Mouse (Mus musculus) midbrain, embryonic 16.5 days (tissue): ENCODE data around the gene Zfp663. TPM values are rescaled to one million over a fixed set of nuclear protein-coding genes. Genes with fewer than 3 reads are reported as not detected.
A peak's percentile ranks its signal among the peaks of the same experiment; 100 is the strongest.

Experiments
- ATAC-seq: fragments of 200-750 bp; cut with Nextera tagmentation; 2 replicates; pipeline ENCODE4 v1.8.0; 2017; ENCODE audit warnings: moderate TSS enrichment
- H3K27ac ChIP-seq: fragments of 300-500 bp; sonication (generic); 2 replicates; pipeline ENCODE4 v1.5.1; 2014; ENCODE audit warnings: mild to moderate bottlenecking, low read length, mixed read lengths
- H3K27me3 ChIP-seq: fragments of 300-500 bp; sonication (generic); 2 replicates; pipeline ENCODE4 v1.6.1; 2014; ENCODE audit warnings: low read depth, low read length, mixed read lengths; ENCODE audit not compliant: control insufficient read depth, insufficient read depth
- H3K36me3 ChIP-seq: fragments of 300-500 bp; sonication (generic); 2 replicates; pipeline ENCODE4 v1.6.1; 2014; ENCODE audit warnings: mild to moderate bottlenecking, low read length, moderate library complexity, mixed read lengths; ENCODE audit not compliant: control insufficient read depth, insufficient read depth
- H3K4me1 ChIP-seq: fragments of 300-500 bp; sonication (generic); 2 replicates; pipeline ENCODE4 v1.6.1; 2014; ENCODE audit warnings: mild to moderate bottlenecking, low read length, mixed read lengths; ENCODE audit not compliant: control insufficient read depth, insufficient read depth
- H3K4me2 ChIP-seq: fragments of 300-500 bp; sonication (generic); 2 replicates; pipeline ENCODE4 v1.6.1; 2014; ENCODE audit warnings: mild to moderate bottlenecking, low read length, mixed read lengths
- H3K4me3 ChIP-seq: fragments of 300-500 bp; sonication (generic); 2 replicates; pipeline ENCODE4 v1.5.1; 2014; ENCODE audit warnings: low read depth, mild to moderate bottlenecking, low read length, moderate library complexity, mixed read lengths
- H3K9ac ChIP-seq: fragments of 300-500 bp; sonication (generic); 2 replicates; pipeline ENCODE4 v1.6.1; 2014; ENCODE audit warnings: low read depth, low read length, mixed read lengths
- H3K9me3 ChIP-seq: fragments of 300-500 bp; sonication (generic); replicated peaks from 2 replicates; pipeline ENCODE4 v1.6.1; 2014; ENCODE audit warnings: mild to moderate bottlenecking, low read length, mixed read lengths; ENCODE audit not compliant: control insufficient read depth, poor library complexity, severe bottlenecking
- WGBS: fragments of 180-500 bp; shearing (Covaris S2); extraction: QIAGEN DNeasy Blood & Tissue Kit; methylation state at CpG from one replicate; pipeline ENCODE4 v1.1.7; 2014; 5-methylcytosine and 5-hydroxymethylcytosine counted together
- polyA plus RNA-seq: library from polyadenylated mRNA; unstranded; fragments of >200 nt; fragmentation: Nextera tagmentation; extraction: Ambion mirVana; gene quantifications from 2 replicates; pipeline ENCODE4 v1.2.1, GENCODE M21; 2015

The Zfp663 gene
- polyA plus RNA-seq, 1 experiment from 2014 or later, result 7.3 TPM

GRCm38 (mm10) chr2:165326304-165327190 lies 42.0 kb downstream of the Zfp663 start, which contains the start of gene Elmo2:
Gene Elmo2, minus strand, starts transcription at chr2:165326479.
- H3K27me3 ChIP-seq, result no peaks in the 10 kb centered on the region
- under 1% methylated on average over 53 of the region's 55 CpGs for WGBS
- peak within 1 kb of the TSS; percentile 97 for H3K27ac ChIP-seq
- H3K9me3 ChIP-seq, result no peaks in the 10 kb centered on the region
- peaks cover 40% of the 10 kb centered on the region for H3K4me1 ChIP-seq
- peak; percentile 98 for ATAC-seq
- H3K36me3 ChIP-seq, result no peaks in the 10 kb centered on the region
- peak within 1 kb of the TSS; percentile 66 for H3K4me3 ChIP-seq
- H3K9ac ChIP-seq, result peak within 1 kb of the TSS; percentile 82
- peak within 1 kb of the TSS; percentile 81 for H3K4me2 ChIP-seq

DNA sequence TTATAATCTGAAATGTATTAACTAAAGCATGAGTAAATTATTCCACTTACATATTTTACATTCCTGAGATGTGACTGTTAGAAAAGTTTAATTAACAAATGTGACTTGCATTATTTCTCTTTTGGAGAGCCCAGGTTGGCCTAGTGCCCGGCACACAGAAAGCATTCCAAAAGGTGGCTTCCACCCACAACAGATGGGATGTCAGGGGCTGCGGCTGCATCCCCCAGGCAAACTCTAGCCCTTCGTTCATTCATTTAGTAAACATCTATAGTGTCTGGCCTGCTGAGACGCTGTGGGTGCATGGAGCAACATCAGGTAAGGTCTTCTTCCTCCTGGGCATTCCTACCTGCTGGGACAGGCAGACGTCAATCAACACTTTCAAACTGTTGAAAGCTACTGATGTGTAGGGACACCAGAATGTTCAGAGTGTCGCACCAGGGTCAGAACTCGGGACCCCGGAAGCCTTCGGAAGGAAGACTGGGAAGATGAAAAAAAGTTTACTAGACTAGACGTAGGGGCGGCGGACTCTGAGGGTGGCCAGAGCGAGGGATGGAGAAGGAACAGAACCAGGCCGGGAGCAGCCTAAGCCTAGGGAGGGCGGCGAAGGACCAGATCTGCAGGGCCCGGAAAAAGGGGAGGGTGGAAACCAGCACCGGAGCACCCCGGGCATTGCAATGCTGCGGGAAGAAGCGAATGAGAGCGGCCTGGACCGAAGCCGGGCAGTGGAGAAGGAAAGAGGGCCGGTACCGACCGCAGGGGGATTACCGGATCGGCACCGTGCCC lies 42.8 kb downstream of the Zfp663 start:
- Histone ChIP-seq H3K9me3 (no peaks in the 10 kb centered on the region), H3K4me1 (peaks cover 47% of the 10 kb centered on the region), H3K4me3 (peak overlapping the region; percentile 66), H3K27me3 (no peaks in the 10 kb centered on the region), H3K4me2 (peak overlapping the region; percentile 72), H3K9ac (peak overlapping the region; percentile 82), H3K36me3 (no peaks in the 10 kb centered on the region), H3K27ac (peak overlapping the region; percentile 71)
- under 1% methylated on average over 30 of the region's 30 CpGs for WGBS
- peak; percentile 44 for ATAC-seq

- peaks cover 50% of the 10 kb centered on the region for H3K4me1 ChIP-seq
- H3K4me2 ChIP-seq, result peak overlapping the region; percentile 72; the same call in 1 of the 2 replicates
- no peak overlapping the region for H3K27ac ChIP-seq
- no peak for ATAC-seq
- H3K27me3 ChIP-seq, result no peaks in the 10 kb centered on the region
- no peak overlapping the region for H3K4me3 ChIP-seq
- WGBS, result 41% methylated on average over 5 of the region's 5 CpGs
- no peak overlapping the region for H3K9ac ChIP-seq
- no peaks in the 10 kb centered on the region for H3K9me3 ChIP-seq
- H3K36me3 ChIP-seq, result no peaks in the 10 kb centered on the region
Measured at GRCm38 (mm10) chr2:165323928-165324327, 44.6 kb downstream of the Zfp663 start.

- Histone ChIP-seq H3K4me3 (no peak overlapping the region), H3K27me3 (no peaks in the 10 kb centered on the region), H3K9ac (no peak overlapping the region), H3K4me1 (peaks cover 53% of the 10 kb centered on the region), H3K9me3 (no peaks in the 10 kb centered on the region), H3K4me2 (0 out of 2 replicates have a peak overlapping the region, but pooled peaks have one; percentile 72), H3K27ac (no peak overlapping the region), H3K36me3 (no peaks in the 10 kb centered on the region)
- WGBS, result 61% methylated on average over 5 of the region's 5 CpGs
- ATAC-seq, result no peak
Measured at GRCm38 (mm10) chr2:165323484-165323883, 45.0 kb downstream of the Zfp663 start.

DNA sequence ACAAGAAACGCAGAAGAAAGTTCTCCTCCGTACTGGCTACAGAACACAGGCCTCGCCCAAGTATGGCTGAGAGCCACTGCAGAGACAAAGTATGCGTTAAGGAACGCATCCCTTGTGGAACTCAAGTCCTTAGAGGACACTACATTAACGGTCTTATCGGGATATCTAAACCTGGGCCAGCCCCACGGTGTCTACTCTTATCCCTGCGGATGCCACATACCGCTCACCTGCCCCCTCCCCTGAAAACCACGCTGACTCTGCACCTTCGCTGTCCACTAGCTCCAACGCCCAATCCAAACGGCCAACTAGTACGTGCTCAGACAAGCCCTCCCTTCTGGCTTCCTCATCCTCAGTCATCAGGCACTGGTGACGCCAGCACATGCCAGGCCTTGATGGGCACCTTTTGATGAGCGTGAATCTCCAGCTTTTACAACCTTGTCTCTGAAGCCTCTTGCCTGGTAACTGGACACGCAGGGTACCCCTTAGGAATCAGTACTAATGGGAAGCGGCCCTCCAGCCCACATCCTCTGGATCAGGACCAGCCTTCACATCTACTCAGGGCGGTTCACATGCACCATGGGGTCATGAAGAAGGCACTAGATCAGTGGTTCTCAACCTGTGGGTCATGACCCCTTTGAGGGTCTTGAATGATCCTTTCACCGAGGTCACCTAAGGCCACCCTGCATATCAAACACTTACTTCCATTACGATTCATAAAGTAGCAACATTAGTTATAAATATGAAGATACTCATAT lies 46.4 kb downstream of the Zfp663 start:
- Histone ChIP-seq H3K9ac (no peak overlapping the region), H3K27ac (0 out of 2 replicates have a peak overlapping the region, but pooled peaks have one; percentile 73), H3K27me3 (no peaks in the 10 kb centered on the region), H3K4me2 (no peak overlapping the region), H3K9me3 (no peaks in the 10 kb centered on the region), H3K4me3 (no peak overlapping the region), H3K4me1 (peaks cover 57% of the 10 kb centered on the region), H3K36me3 (no peaks in the 10 kb centered on the region)
- no peak for ATAC-seq
- 91% methylated on average over 22 of the region's 22 CpGs for WGBS

- no peak overlapping the region for H3K4me3 ChIP-seq
- 0 out of 2 replicates have a peak overlapping the region, but pooled peaks have one; percentile 19 for H3K4me2 ChIP-seq
- H3K27me3 ChIP-seq, result no peaks in the 10 kb centered on the region
- H3K9me3 ChIP-seq, result no peaks in the 10 kb centered on the region
- peak overlapping the region; percentile 73 for H3K27ac ChIP-seq
- H3K9ac ChIP-seq, result no peak overlapping the region
- no peak for ATAC-seq
- H3K4me1 ChIP-seq, result peaks cover 61% of the 10 kb centered on the region
- H3K36me3 ChIP-seq, result no peaks in the 10 kb centered on the region
- whole genome bisulfite sequencing, result 50% methylated on average over 8 of the region's 8 CpGs
Measured at GRCm38 (mm10) chr2:165321381-165321888, 47.1 kb downstream of the Zfp663 start.

DNA sequence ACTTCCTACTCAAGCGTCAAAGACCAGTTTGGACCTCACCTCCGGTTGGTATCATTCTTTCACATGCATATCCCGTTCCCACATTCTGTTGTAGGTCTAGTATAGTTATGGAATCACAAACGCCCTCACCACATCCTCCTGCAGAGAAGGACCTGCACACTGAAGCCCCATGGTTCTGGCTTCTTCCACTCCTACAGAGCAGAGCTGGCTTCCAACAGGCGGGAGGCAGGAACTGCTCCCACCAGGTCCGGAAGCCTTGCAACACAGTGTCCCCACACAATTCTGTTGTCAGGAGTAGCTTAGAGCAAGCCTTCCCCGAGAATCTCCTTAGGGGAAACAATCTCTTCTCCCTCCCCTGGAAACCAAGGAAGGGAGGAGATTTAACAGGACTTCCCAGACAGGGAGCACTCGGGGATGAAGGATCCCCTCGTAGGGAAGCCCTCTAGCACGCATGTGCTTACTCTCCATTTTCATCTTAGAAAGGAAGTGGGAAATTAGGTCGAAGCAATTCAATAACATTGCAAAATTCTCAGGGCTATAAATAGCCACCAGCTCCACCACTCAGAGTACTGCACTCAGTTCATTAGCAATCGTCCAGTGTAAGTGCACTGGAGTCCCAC lies 47.9 kb downstream of the Zfp663 start:
- WGBS, result 65% methylated on average over 12 of the region's 12 CpGs

DNA sequence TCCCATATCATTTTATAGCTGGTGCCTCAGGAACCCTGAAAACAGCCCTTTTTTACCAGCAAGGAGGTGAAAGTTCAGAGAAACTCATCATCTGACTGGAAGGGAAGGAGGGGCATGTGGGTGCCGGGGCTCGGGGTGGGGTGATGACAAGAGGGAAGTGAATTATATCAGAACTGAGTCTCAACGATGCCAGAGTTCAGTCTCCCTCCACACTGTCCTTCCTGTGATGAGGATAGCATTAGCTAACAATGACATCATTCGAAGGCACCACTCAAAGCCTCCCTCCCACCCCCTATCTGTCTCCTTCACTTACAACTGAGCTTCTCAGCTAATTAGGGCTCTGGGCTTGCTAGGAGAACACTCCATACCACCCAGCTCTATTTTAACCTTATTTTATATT lies 49.0 kb downstream of the Zfp663 start:
- no peak overlapping the region for H3K9ac ChIP-seq
- no peaks in the 10 kb centered on the region for H3K9me3 ChIP-seq
- H3K27me3 ChIP-seq, result no peaks in the 10 kb centered on the region
- WGBS, result 85% methylated on average over 4 of the region's 4 CpGs
- no peak overlapping the region for H3K4me2 ChIP-seq
- H3K4me1 ChIP-seq, result peaks cover 55% of the 10 kb centered on the region
- ATAC-seq, result no peak
- no peak overlapping the region for H3K27ac ChIP-seq
- peaks cover 10% of the 10 kb centered on the region for H3K36me3 ChIP-seq
- no peak overlapping the region for H3K4me3 ChIP-seq

More for the DNA sequence above, 47.9 kb downstream of the Zfp663 start:
- ATAC-seq, result no peak
- Histone ChIP-seq H3K27me3 (no peaks in the 10 kb centered on the region), H3K9ac (peak overlapping the region; percentile 0; the same call in 1 of the 2 replicates), H3K4me2 (no peak overlapping the region), H3K9me3 (no peaks in the 10 kb centered on the region), H3K36me3 (no peaks in the 10 kb centered on the region), H3K4me1 (peaks cover 66% of the 10 kb centered on the region), H3K4me3 (no peak overlapping the region), H3K27ac (peak overlapping the region; percentile 73)
